Mouse (Mus musculus): ENCODE data around the gene Myl6b.

Gene Myl6b

GRCm38 (mm10) chr10:128498590-128498989, at the start of gene Myl6b:
Myl6b (minus strand) TSS chr10:128498685.
- DNase-seq (ENCODE audit: low spot score in 2 of 2), result peak; percentile 87 to 94

DNA sequence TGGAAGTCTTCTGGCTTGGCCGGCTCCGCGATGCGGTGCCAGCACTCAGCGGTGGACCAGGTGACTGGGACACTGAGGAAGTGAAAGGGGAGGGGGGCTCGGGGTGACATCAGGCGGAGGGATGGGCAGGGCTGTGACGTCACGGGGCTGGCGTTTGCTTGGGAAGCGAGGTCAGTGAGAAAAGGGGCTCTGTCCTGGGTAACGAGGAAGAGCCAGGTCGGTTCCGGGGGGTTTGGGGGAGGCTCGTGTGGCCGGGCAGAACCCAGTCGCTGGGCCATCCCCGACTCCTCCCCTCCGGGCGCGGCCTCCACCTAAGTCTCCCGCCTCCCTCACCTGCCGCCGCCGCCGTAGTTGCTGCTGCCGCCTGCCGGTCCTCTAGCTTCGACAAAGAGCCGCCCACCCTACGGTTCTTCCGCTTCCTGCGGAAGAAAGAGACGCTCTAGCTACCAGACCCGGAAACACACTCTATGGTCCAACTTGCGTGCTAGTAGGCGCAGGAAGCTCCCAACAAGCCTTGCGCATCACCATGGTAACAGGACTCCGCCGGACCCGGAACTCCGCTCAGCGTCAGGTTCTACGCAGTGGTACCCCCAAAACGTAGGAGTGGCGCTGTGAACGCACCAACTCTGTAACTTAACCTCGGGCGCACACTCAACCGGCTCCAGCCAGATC, 49.0 kb upstream of the Myl6b start, which contains the start of gene Zc3h10:
Zc3h10 (minus strand) TSS at position 414 of the 672 bp plus-strand sequence.
- DNase-seq (ENCODE audit: low spot score in 2 of 2), result peak; percentile 77 to 91

GRCm38 (mm10) chr10:128546787-128547186, 48.3 kb upstream of the Myl6b start:
- DNase-seq (ENCODE audit: low spot score in 2 of 2), result no peak

GRCm38 (mm10) chr10:128546361-128546760, 47.9 kb upstream of the Myl6b start:
- DNase-seq (ENCODE audit: low spot score in 2 of 2), result no peak

- DNase-seq (ENCODE audit: low spot score in 2 of 2), result no peak
Measured at GRCm38 (mm10) chr10:128545570-128545898, 47.0 kb upstream of the Myl6b start.

DNA sequence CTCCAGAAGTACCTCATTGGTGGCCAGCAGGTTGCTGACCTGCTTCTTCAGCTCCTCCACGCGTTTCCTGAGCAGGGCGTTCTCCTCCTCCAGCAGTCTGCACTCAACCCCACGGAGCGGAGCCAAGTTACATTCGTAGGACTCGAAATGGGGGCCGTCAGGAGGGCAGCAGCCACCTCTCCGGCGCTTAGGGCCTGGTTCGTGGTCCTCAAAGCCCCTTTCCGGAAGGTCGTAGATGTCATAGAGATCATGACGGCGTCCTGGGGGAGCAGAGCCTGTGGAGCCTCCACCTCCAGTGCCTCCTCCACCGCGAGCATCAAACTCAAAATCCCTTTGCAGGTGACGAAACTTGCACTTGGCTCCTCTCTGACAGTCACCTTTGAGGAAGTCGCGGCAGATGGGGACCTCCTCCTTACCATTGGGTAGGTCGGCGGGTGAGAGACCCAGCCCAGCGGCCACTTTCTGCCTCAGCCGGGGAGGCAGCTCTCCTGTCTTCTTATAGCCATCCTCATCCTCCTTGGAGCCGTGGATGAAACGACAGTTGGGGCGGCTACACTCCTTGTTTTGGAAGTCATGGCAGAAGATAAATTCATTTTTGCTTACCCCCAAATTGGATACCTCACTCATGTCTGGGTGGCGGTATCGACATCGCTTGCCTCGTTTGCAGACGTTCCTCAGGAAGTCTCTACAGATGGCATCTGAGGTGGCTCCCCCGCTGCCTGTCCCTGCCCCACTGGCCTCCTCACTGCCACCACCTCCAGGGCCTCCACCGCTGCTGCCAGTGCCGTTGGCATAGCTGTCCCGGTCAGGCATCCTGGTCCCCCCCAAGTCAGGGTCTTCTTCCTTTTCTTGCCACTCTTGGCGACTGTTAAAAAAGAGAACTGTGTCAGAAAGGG, 46.4 kb upstream of the Myl6b start:
- no peak for DNase-seq (ENCODE audit: low spot score in 2 of 2)

GRCm38 (mm10) chr10:128544151-128544657, 45.7 kb upstream of the Myl6b start:
- DNase-seq (ENCODE audit: low spot score in 2 of 2), result no peak

- no peak for DNase-seq (ENCODE audit: low spot score in 2 of 2)
Measured at GRCm38 (mm10) chr10:128543100-128543499, 44.6 kb upstream of the Myl6b start.

GRCm38 (mm10) chr10:128538340-128538870, 39.9 kb upstream of the Myl6b start:
- DNase-seq (ENCODE audit: low spot score in 2 of 2), result no peak

GRCm38 (mm10) chr10:128536266-128536940, 37.9 kb upstream of the Myl6b start:
- peak; percentile 74 to 86 for DNase-seq (ENCODE audit: low spot score in 2 of 2)

- no peak for DNase-seq (ENCODE audit: low spot score in 2 of 2)
Measured at GRCm38 (mm10) chr10:128535624-128536265, 37.3 kb upstream of the Myl6b start.

DNA sequence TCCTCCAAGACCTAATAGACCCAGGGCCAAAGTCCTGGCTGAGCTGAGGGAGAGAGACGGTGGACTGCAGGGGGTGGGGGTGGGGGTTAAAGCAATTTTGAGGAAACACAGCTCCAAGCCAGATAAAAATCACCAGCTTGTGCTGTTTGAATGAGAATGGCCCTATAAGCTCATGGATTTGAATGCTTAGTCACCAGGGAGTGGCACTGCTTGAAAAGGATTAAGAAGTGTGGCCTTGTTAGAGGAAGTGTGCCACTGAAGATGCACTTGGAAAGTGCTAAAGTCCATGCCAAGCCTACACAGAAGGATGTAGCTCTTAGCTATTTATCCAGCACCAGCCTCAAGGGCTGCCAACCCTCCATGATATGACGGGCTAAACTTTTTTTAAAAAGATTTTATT, 36.7 kb upstream of the Myl6b start:
- no peak for DNase-seq (ENCODE audit: low spot score in 2 of 2)

- no peak for DNase-seq (ENCODE audit: low spot score in 2 of 2)
Measured at GRCm38 (mm10) chr10:128526366-128527356, 28.2 kb upstream of the Myl6b start.

GRCm38 (mm10) chr10:128525671-128526308, 27.3 kb upstream of the Myl6b start, which contains the start of gene Esyt1:
Esyt1 (minus strand) TSS chr10:128525871.
- DNase-seq (ENCODE audit: low spot score in 2 of 2), result peak; percentile 84 to 95

DNA sequence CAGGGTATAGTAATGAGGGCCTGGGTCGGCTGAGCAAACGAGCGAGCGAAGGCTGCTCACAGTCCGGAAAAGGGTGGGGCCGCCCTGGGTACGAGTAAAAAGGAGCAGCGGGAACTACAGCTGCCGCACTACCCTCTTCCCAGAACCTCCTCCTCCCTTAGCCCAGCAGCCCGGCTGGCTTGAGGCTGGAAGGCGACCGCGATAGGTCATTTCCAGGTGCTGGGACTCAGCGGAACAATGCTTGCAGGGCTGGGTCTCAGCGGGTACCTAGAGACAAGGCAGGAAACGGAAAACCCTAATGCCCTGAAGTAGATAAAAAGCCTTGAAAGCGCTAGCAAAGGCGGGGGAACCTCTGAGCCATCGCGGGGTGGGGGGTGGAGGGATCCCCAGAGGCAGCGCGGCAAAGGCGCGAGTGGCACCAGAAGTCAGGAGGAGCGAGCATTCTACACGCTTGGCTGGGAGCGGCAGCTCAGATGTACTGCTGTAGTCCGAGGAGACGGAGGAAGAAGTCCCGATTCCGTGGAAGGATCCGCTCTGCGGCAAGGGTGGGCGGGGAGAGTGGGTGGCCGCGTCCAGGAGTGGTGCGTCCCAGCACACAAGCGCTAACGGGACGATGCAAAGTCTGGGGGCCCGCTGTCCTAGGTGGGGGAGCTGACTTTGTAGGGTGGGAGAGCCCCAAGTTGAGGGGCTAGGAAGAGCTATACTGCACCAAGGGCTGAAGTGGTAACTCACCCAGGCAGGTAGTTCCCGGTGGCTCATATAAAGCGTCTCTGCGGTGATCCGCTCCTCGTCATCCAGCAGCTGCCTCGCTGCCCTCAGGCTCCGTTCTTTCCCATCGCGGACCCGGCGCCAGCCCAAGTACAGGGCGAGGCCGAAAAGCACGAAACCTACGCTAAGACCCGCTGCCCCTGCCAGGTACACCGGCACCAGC, 26.5 kb upstream of the Myl6b start:
- peak in 1 of 2 experiments; percentile 66 for DNase-seq (ENCODE audit: low spot score in 2 of 2)

GRCm38 (mm10) chr10:128524111-128524731, 25.7 kb upstream of the Myl6b start:
- no peak for DNase-seq (ENCODE audit: low spot score in 2 of 2)

GRCm38 (mm10) chr10:128522351-128522750, 23.9 kb upstream of the Myl6b start:
- no peak for DNase-seq (ENCODE audit: low spot score in 2 of 2)

DNA sequence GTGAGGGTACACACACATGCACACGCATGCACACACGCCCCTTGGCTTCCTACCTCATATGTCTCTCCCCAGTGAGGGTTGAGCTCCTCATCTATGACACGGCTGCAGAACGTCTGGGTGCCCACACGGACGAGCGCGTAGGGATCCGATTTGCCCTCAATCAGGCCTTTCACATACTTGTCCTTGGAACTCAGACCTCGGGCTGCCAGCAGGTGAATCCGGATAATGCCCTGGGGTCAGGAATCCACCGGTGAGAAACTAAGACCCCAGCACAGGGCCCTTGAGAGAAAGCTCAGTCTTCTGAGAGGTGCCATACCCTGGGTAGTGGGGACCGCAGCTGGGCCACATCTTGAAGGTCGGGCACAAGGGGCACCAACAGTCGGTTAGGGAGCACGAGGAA, 22.1 kb upstream of the Myl6b start:
- DNase-seq (ENCODE audit: low spot score in 2 of 2), result no peak
